9 mouse cellular contexts compared by ENCODE assay signal in the genomic region with DNA sequence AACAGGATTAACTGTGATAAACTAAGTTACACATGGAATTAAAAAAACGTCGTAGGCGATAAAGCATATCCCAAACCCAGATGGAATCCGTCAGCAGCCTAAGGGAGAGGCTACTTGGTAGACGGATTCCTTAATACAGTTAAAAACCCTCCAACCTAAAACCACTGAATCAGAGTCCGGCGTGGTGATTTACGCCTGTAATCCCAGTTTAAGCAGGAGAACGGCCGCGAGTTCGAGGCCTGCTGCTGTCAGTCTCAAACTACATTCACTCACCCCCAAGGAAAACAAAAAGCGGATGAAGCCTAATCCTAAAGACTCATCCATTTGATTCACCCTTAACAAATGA. TPM values are rescaled to one million over a fixed set of nuclear protein-coding genes. Genes with fewer than 3 reads are reported as not detected.
DNase-seq lines count a peak whose midpoint lies in the region; ATAC-seq and TF ChIP-seq lines count a peak whose summit lies in the region.
"Had no signal": no experiment of that assay in that cellular context is flagged by ENCODE, and none has a peak within 500 bp of the region (broad histone marks: within the 10 kb centered on the region; RNA-seq: fewer than 3 reads in every experiment).

No protein-coding gene starts in this region.

- 3% methylated on average over 13 of the region's 13 CpGs for WGBS in forebrain, embryonic 10.5 days
- 2% methylated on average over 13 of the region's 13 CpGs for WGBS in hindbrain, embryonic 16.5 days
- WGBS in liver, embryonic 14.5 days (ENCODE audit: insufficient replicate concordance), result 6% methylated on average over 13 of the region's 13 CpGs
- 6% methylated on average over 13 of the region's 13 CpGs for WGBS in neural tube, embryonic 15.5 days

- peaks cover 27% of the 10 kb centered on the region for H3K4me1 ChIP-seq in forebrain, embryonic 10.5 days
- peaks cover 3% of the 10 kb centered on the region; the same call in 1 of the 2 replicates for H3K4me1 ChIP-seq in hindbrain, embryonic 16.5 days (ENCODE audit: control insufficient read depth, insufficient read depth, low read depth, low read length)
- peaks cover 2 to 4% of the 10 kb centered on the region in 2 experiments; a peak in 2 of 4 replicates for H3K4me1 ChIP-seq in liver, embryonic 14.5 days (replicated peaks; ENCODE audit: control insufficient read depth in 2 of 2, insufficient read depth in 2 of 2, low read length in 1 of 2)
- H3K4me1 ChIP-seq in neural tube, embryonic 15.5 days, result peaks cover 4% of the 10 kb centered on the region; the same call in 1 of the 2 replicates

- no peak for TF ChIP-seq EP300 in liver, embryonic 14.5 days (IDR thresholded peaks at IDR 0.05; ENCODE audit: low read depth)

- H3K4me2 ChIP-seq in hindbrain, embryonic 16.5 days (ENCODE audit: low read length), result peak overlapping the region; percentile 62
- H3K4me2 ChIP-seq in liver, embryonic 14.5 days (ENCODE audit: low read depth), result peak overlapping the region; percentile 79
- H3K4me2 ChIP-seq in neural tube, embryonic 15.5 days, result peak overlapping the region; percentile 68

- H3K9me3 ChIP-seq in forebrain, embryonic 10.5 days, result no peaks in the 10 kb centered on the region
- H3K9me3 ChIP-seq in hindbrain, embryonic 16.5 days (ENCODE audit: control insufficient read depth, low read length), result no peaks in the 10 kb centered on the region
- no peaks in the 10 kb centered on the region for H3K9me3 ChIP-seq in liver, embryonic 14.5 days (ENCODE audit: control insufficient read depth, low read length)
- H3K9me3 ChIP-seq in neural tube, embryonic 15.5 days (replicated peaks), result no peaks in the 10 kb centered on the region

- ATAC-seq in hindbrain, embryonic 16.5 days, result 0 out of 2 replicates have a peak, but pooled peaks have one; percentile 1
- ATAC-seq in liver, embryonic 14.5 days (ENCODE audit: insufficient read depth), result no peak
- ATAC-seq in neural tube, embryonic 15.5 days (ENCODE audit: low FRiP score), result peak; percentile 9

- TF ChIP-seq CTCF in liver, embryonic 14.5 days (IDR thresholded peaks at IDR 0.05; ENCODE audit: low read depth), result no peak

- no peaks in the 10 kb centered on the region for H3K36me3 ChIP-seq in forebrain, embryonic 10.5 days (replicated peaks)
- H3K36me3 ChIP-seq in hindbrain, embryonic 16.5 days (ENCODE audit: control insufficient read depth, insufficient read depth, low read length), result no peaks in the 10 kb centered on the region
- no peaks in the 10 kb centered on the region for H3K36me3 ChIP-seq in liver, embryonic 14.5 days (replicated peaks; ENCODE audit: control insufficient read depth, insufficient read depth, low read depth)
- no peaks in the 10 kb centered on the region for H3K36me3 ChIP-seq in neural tube, embryonic 15.5 days

- H3K27me3 ChIP-seq in forebrain, embryonic 10.5 days (ENCODE audit: poor library complexity, severe bottlenecking), result peaks cover 12% of the 10 kb centered on the region
- no peaks in the 10 kb centered on the region for H3K27me3 ChIP-seq in hindbrain, embryonic 16.5 days (replicated peaks; ENCODE audit: control insufficient read depth, insufficient read depth, low read length)
- no peaks in the 10 kb centered on the region for H3K27me3 ChIP-seq in liver, embryonic 14.5 days (ENCODE audit: control insufficient read depth, insufficient read depth, low read length)
- H3K27me3 ChIP-seq in neural tube, embryonic 15.5 days (replicated peaks), result no peaks in the 10 kb centered on the region
- H3K27me3 ChIP-seq: CH12.LX had no signal

- DNase-seq in adrenal gland, postnatal 14 days, result peak; percentile 13
- DNase-seq in adrenal gland, postnatal 4 days (ENCODE audit: low spot score in 2 of 2), result no peak
- peak; percentile 42 for DNase-seq in MN1 (ENCODE audit: low spot score)
- DNase-seq in forebrain, embryonic 10.5 days (ENCODE audit: extremely low spot score, low spot score), result no peak
- DNase-seq in liver, embryonic 14.5 days (ENCODE audit: low read depth in 3 of 3, low spot score in 3 of 3), result peak in 1 of 3 experiments; percentile 11
- no peak for DNase-seq in ovary, adult 18-20 months (ENCODE audit: low spot score)

- H3K9ac ChIP-seq in hindbrain, embryonic 16.5 days (ENCODE audit: low read depth, low read length), result peak overlapping the region; percentile 71
- H3K9ac ChIP-seq in liver, embryonic 14.5 days (replicated peaks), result peak overlapping the region; percentile 66
- peak overlapping the region; percentile 57 for H3K9ac ChIP-seq in neural tube, embryonic 15.5 days (replicated peaks)

- peak overlapping the region; percentile 61 for H3K4me3 ChIP-seq in forebrain, embryonic 10.5 days
- H3K4me3 ChIP-seq in hindbrain, embryonic 16.5 days (ENCODE audit: low read length), result peak overlapping the region; percentile 57
- peak overlapping the region; percentile 64 to 85 for H3K4me3 ChIP-seq in liver, embryonic 14.5 days (ENCODE audit: insufficient read depth in 1 of 2, low read depth in 2 of 2, low read length in 2 of 2)
- H3K4me3 ChIP-seq in neural tube, embryonic 15.5 days (replicated peaks), result peak overlapping the region; percentile 51

- peak overlapping the region; percentile 85 for H3K27ac ChIP-seq in forebrain, embryonic 10.5 days
- peak overlapping the region; percentile 75; the same call in 1 of the 2 replicates for H3K27ac ChIP-seq in hindbrain, embryonic 16.5 days (ENCODE audit: low read depth, low read length)
- peak overlapping the region; percentile 33 for H3K27ac ChIP-seq in liver, embryonic 14.5 days
- H3K27ac ChIP-seq in neural tube, embryonic 15.5 days (replicated peaks), result peak overlapping the region; percentile 41; the same call in 1 of the 2 replicates

RNA-seq across cellular contexts. Expression of a gene that starts 7.5 kb away (rescaled TPM):
- total RNA-seq in adrenal gland, postnatal 14 days (2021), result not detected in 2 replicates
- total RNA-seq in adrenal gland, postnatal 4 days (2021), result not detected
- polyA plus RNA-seq in forebrain, embryonic 10.5 days (2016; fragmentation: Nextera tagmentation; extraction: Ambion mirVana), result not detected in 2 replicates
- not detected in 2 replicates for polyA plus RNA-seq in hindbrain, embryonic 16.5 days (2015; fragmentation: Nextera tagmentation; extraction: Ambion mirVana)
- not detected in 2 replicates for polyA plus RNA-seq in liver, embryonic 14.5 days (2012; rRNA removed)
- polyA plus RNA-seq in liver, embryonic 14.5 days (2014; fragmentation: Nextera tagmentation; extraction: Ambion mirVana), result not detected in 2 replicates
- not detected in 2 replicates for polyA plus RNA-seq in neural tube, embryonic 15.5 days (2015; fragmentation: Nextera tagmentation; extraction: Ambion mirVana)

Comparison
In these comparisons a context has a peak if more than half of its experiments do, and no peak if none do; other contexts are left out.
1. DNase-seq: peak in adrenal gland, postnatal 14 days (single experiment) and MN1 (single experiment); none in adrenal gland, postnatal 4 days (0 of 2), forebrain, embryonic 10.5 days (single experiment) and ovary, adult 18-20 months (single experiment).
2. H3K27ac ChIP-seq: peak in every context shown above with its lines; median percentile 85 in forebrain, embryonic 10.5 days; 75 in hindbrain, embryonic 16.5 days; 41 in neural tube, embryonic 15.5 days; 33 in liver, embryonic 14.5 days.
3. Peak in every context shown above with its lines, with median percentiles within 50 percentile points of each other: H3K4me3 ChIP-seq, H3K4me2 ChIP-seq and H3K9ac ChIP-seq.